Mouse (Mus musculus): ENCODE results near the gene Fbxl7.

GRCm38 (mm10) chr15:26715635-26716034 lies 179.7 kb downstream of the Fbxl7 start:
- TF ChIP-seq CTCF (IDR thresholded peaks at IDR 0.05) = no peak
- TF ChIP-seq POLR2A (IDR thresholded peaks at IDR 0.05; ENCODE audit: insufficient read depth, low read depth, low read length) = no peak
- no peak for TF ChIP-seq EP300 (IDR thresholded peaks at IDR 0.05; ENCODE audit: insufficient read depth, low read depth, low read length)

All from heart, adult 2 months (tissue).